Mouse (Mus musculus) midbrain, embryonic 15.5 days (tissue): ENCODE measurements at regions not wholly inside any gene's neighbourhood (a gene's known extent, or its start where the extent isn't known, plus 50 kb on each side); places are given as distances from the start of the nearest gene placed in this dataset.

ENCODE experiments used
- ATAC-seq: fragments of 200-750 bp; cut with Nextera tagmentation; replicated peaks from 2 replicates; pipeline ENCODE4 v1.8.0; 2017; ENCODE audit warnings: moderate TSS enrichment
- H3K27ac ChIP-seq: fragments of 300-500 bp; sonication (generic); 2 replicates; pipeline ENCODE4 v1.5.1; 2015; ENCODE audit warnings: mild to moderate bottlenecking, inconsistent platforms
- H3K27me3 ChIP-seq: fragments of 300-500 bp; sonication (generic); replicated peaks from 2 replicates; pipeline ENCODE4 v1.6.1; 2015; ENCODE audit warnings: inconsistent platforms
- H3K36me3 ChIP-seq: fragments of 300-500 bp; sonication (generic); replicated peaks from 2 replicates; pipeline ENCODE4 v1.6.1; 2015; ENCODE audit warnings: inconsistent platforms
- H3K4me1 ChIP-seq: fragments of 300-500 bp; sonication (generic); 2 replicates; pipeline ENCODE4 v1.6.1; 2015; ENCODE audit warnings: inconsistent platforms
- H3K4me2 ChIP-seq: fragments of 300-500 bp; sonication (generic); 2 replicates; pipeline ENCODE4 v1.6.1; 2015; ENCODE audit warnings: inconsistent platforms, mild to moderate bottlenecking, moderate library complexity
- H3K4me3 ChIP-seq: fragments of 300-500 bp; sonication (generic); 2 replicates; pipeline ENCODE4 v1.5.1; 2015; ENCODE audit warnings: mild to moderate bottlenecking, inconsistent platforms
- H3K9ac ChIP-seq: fragments of 300-500 bp; sonication (generic); 2 replicates; pipeline ENCODE4 v1.6.1; 2015; ENCODE audit warnings: mild to moderate bottlenecking, inconsistent platforms
- H3K9me3 ChIP-seq: fragments of 300-500 bp; sonication (generic); 2 replicates; pipeline ENCODE4 v1.6.1; 2016; ENCODE audit warnings: inconsistent platforms
- WGBS: fragments of 180-500 bp; shearing (Covaris S2); methylation state at CpG from one replicate; pipeline ENCODE4 v1.1.7; 2015; ENCODE audit warnings: mixed read lengths; 5-methylcytosine and 5-hydroxymethylcytosine counted together

DNA sequence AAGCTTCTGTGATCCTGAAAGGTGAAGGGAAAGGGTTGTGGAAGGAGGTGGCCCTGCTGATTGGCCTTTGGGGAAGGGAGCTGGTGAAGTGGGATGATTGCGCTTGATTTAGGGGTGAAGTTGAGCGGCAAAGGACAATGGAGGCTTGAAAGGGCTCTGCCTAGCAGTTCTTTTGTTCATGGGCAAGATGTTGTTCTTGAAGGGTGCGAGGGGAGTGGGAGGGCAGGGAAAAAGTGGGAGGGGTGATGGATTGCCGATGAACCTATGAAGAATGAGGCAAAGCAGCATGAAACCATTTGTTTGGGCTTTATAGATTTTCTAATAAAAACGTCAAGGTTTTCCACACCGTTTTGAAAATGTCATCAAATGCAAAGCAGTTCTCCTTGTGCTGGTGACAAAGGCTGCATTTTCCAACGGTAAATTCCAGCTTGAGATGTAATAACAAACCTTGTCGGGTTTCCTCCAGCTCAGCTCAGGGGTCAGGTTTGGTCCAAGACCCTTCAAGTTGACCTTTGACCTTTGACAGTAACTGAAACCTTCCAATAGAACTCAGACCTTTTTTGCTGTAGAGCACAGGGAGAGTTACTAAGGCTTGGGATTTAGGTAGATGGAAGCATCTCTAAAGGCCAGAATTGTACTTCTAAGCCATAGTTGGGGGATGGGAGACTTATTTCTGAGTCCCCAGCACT is 767.2 kb upstream of the Car8 start:
- H3K9me3 ChIP-seq, result no peaks in the 10 kb centered on the region
- H3K27ac ChIP-seq, result no peak overlapping the region
- no peak overlapping the region for H3K4me2 ChIP-seq
- H3K4me3 ChIP-seq, result no peak overlapping the region
- no peaks in the 10 kb centered on the region for H3K36me3 ChIP-seq
- WGBS, result 21% methylated on average over 8 of the region's 8 CpGs
- H3K27me3 ChIP-seq, result no peaks in the 10 kb centered on the region
- no peak overlapping the region for H3K9ac ChIP-seq
- H3K4me1 ChIP-seq, result peaks cover 16% of the 10 kb centered on the region
- ATAC-seq, result no peak

DNA sequence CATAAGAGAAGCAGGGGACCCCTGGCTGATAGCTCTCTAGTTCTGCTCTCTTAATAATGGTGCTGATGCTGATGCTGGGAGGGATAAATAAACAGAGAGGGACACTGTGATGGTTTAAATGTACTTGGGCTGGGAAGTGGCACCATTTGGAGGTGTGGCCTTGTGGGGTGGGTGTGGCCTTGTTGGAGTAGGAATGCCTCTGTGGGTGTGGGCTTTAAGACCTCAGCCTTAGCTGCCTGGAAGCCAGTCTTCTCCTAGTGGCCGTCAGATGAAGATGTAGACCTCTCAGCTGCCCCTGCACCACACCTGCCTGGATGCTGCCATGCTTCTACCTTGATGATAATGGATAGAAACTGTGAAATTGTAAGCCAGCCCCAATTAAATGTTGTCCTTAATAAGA is 765.0 kb upstream of the Car8 start:
- Histone ChIP-seq H3K9me3 (no peaks in the 10 kb centered on the region), H3K27me3 (no peaks in the 10 kb centered on the region), H3K4me3 (no peak overlapping the region), H3K27ac (no peak overlapping the region), H3K4me1 (no peaks in the 10 kb centered on the region), H3K4me2 (no peak overlapping the region), H3K36me3 (no peaks in the 10 kb centered on the region), H3K9ac (no peak overlapping the region)
- WGBS, result 93% methylated on average over 1 of the region's 1 CpGs
- ATAC-seq, result no peak

DNA sequence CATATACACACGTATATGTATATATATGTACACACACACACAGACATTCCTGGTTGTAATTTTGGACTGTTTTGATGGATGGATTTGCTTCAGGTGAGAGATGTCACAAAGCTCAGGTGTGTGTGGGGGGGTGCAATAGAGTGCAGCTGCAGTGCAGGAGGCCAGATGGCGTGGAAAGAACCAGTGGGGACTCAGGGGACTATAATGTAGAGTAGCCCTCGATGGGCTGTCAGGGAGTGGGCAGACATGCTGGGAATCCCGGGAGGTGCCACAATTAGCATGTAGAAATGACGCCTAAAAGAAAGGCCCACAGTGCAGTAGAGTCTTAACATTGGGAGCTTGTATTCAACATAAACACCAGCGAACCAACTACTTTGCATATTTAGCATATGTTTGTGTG is 763.5 kb upstream of the Car8 start:
- H3K27ac ChIP-seq, result no peak overlapping the region
- no peaks in the 10 kb centered on the region for H3K36me3 ChIP-seq
- no peaks in the 10 kb centered on the region for H3K4me1 ChIP-seq
- H3K4me3 ChIP-seq, result no peak overlapping the region
- WGBS, result 64% methylated on average over 6 of the region's 6 CpGs
- no peaks in the 10 kb centered on the region for H3K27me3 ChIP-seq
- H3K9me3 ChIP-seq, result no peaks in the 10 kb centered on the region
- ATAC-seq, result no peak
- no peak overlapping the region for H3K9ac ChIP-seq
- no peak overlapping the region for H3K4me2 ChIP-seq

DNA sequence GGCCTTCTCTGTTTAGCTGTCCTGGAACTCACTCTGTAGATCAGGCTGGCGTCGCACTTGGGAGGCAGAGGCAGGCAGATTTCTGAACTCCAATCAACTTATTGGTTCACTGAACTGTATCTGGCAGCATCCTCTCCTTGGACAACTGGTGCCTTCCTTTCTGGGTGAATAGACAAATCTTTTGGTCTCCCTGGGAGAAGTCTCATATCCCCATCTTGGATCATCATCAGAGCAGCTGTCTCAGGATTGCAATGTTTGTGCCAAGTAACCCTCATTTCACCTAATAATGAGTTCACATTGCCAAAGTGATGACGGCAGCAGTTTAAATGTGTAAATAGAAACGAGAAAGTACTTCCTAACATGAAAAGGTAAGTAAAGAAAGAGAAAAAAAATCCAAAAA is 759.8 kb upstream of the Car8 start:
- Histone ChIP-seq H3K9me3 (no peaks in the 10 kb centered on the region), H3K9ac (no peak overlapping the region), H3K4me2 (no peak overlapping the region), H3K4me3 (no peak overlapping the region), H3K27ac (no peak overlapping the region), H3K27me3 (no peaks in the 10 kb centered on the region), H3K4me1 (no peaks in the 10 kb centered on the region), H3K36me3 (no peaks in the 10 kb centered on the region)
- WGBS, result 92% methylated on average over 4 of the region's 4 CpGs
- no peak for ATAC-seq

DNA sequence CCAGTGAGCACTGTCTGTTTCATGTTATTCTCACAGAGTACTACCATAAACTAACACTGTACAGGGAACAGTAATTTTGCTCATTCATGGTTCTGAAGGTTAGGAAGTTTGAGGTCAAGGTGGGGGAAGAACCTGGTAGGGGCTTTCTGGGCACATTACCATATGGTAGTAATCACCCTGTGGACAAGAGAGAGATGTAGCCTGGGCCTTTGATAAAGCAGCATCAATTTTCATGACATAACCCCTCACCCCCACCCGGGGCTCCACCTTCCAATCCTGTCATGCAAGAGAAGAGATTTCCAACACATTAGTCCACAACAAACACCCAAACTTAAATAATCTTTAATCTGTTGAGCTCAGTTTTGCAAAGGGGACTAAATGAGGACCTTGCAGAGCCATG is 753.3 kb upstream of the Car8 start:
- no peak overlapping the region for H3K4me3 ChIP-seq
- H3K36me3 ChIP-seq, result no peaks in the 10 kb centered on the region
- peaks cover 11% of the 10 kb centered on the region; the same call in 1 of the 2 replicates for H3K4me1 ChIP-seq
- no peaks in the 10 kb centered on the region for H3K9me3 ChIP-seq
- no peak overlapping the region for H3K4me2 ChIP-seq
- H3K27me3 ChIP-seq, result no peaks in the 10 kb centered on the region
- 85% methylated on average over 1 of the region's 1 CpGs for WGBS
- H3K27ac ChIP-seq, result no peak overlapping the region
- ATAC-seq, result no peak
- H3K9ac ChIP-seq, result no peak overlapping the region

DNA sequence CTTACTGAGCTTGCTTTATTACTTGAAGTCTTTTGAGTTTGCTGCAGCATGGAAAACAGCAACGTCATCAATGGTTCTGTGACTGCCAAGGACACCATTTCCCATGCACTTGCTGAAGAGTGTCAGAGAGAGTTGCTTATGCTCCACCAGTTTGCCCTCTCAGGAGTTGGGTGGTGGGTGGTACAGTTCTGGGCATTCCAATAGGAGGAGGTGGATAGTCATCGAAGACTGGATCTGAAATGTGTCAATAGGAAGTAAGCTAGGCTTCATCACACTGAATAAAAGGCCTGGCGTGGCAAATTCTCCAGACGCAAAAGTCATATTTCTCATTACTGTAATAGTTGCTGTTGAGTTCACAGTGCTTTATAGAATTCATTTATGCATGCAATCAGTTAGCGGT is 751.7 kb upstream of the Car8 start:
- Histone ChIP-seq H3K9ac (no peak overlapping the region), H3K9me3 (no peaks in the 10 kb centered on the region), H3K27me3 (no peaks in the 10 kb centered on the region), H3K4me2 (no peak overlapping the region), H3K27ac (no peak overlapping the region), H3K4me1 (peaks cover 14% of the 10 kb centered on the region; the same call in 1 of the 2 replicates), H3K4me3 (no peak overlapping the region), H3K36me3 (no peaks in the 10 kb centered on the region)
- ATAC-seq, result no peak
- 84% methylated on average over 5 of the region's 5 CpGs for WGBS

DNA sequence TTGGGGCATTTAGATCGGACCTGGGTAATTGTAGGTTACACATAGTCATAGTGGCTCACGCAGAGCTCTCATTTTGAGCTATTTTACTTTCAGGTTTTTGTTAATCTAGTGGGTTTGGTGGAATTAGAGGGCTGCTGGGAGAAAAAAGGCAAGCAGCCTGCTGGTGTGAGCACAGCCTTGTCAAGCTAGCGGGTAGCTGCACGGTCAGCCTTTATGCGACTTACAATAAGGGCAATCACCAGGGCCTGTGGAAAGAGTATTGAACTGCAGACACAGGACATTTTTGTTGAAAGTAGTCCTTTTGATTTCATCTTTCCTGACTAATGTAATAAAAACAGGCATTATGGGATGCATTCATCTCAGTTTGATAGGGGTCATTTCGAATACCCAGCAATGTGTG is 750.8 kb upstream of the Car8 start:
- H3K4me2 ChIP-seq, result no peak overlapping the region
- no peak for ATAC-seq

DNA sequence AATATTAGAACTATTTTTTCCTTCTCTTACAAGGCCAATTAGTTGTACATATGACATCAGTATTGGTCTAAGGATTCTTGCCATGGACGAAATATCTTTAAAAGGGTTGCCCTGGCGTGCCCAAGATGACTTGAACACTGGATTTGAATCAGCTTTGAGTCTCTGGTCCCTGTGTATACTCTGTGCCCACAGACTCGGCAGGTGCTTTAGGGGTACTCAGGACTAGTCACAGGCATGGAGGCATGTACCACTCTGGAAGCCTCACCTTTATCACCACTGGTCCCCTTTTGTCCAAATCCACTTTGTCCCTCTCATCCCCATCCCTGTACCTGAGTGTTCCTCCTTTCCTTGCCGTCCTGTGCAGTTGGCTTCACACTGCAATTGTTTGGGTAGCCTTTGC is 750.3 kb upstream of the Car8 start:
- no peak for ATAC-seq
- Histone ChIP-seq H3K27me3 (no peaks in the 10 kb centered on the region), H3K36me3 (no peaks in the 10 kb centered on the region), H3K4me1 (peaks cover 14% of the 10 kb centered on the region; the same call in 1 of the 2 replicates), H3K4me3 (no peak overlapping the region), H3K9me3 (no peaks in the 10 kb centered on the region), H3K9ac (no peak overlapping the region), H3K4me2 (no peak overlapping the region), H3K27ac (no peak overlapping the region)
- 86% methylated on average over 4 of the region's 4 CpGs for WGBS

More for the DNA sequence above, 750.8 kb upstream of the Car8 start:
- no peak overlapping the region for H3K4me3 ChIP-seq
- H3K4me1 ChIP-seq, result peaks cover 14% of the 10 kb centered on the region; the same call in 1 of the 2 replicates
- no peaks in the 10 kb centered on the region for H3K9me3 ChIP-seq
- H3K27ac ChIP-seq, result no peak overlapping the region
- H3K9ac ChIP-seq, result no peak overlapping the region
- no peaks in the 10 kb centered on the region for H3K27me3 ChIP-seq
- no peaks in the 10 kb centered on the region for H3K36me3 ChIP-seq
- 57% methylated on average over 6 of the region's 6 CpGs for WGBS

DNA sequence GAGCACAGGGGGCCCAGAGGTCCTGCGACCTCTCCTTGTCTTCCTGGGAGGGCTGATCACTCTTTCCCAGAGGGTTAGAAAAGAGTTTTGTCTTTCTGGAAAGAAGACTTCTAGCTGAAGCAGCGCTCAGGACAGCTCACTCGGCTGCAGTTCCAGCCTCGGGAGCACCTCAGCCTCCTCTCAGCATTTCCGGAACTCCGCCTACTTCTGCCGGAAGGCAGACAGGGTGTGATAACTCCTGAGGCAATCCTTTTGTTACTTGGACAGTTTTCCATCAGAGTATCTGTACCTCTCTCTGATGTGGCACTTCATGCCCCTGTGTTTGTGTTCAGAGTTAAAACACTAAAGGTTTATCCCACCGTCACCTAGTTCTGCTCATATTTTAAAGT is 749.5 kb upstream of the Car8 start:
- Histone ChIP-seq H3K9ac (no peak overlapping the region), H3K4me2 (no peak overlapping the region), H3K4me3 (no peak overlapping the region), H3K9me3 (no peaks in the 10 kb centered on the region), H3K4me1 (peaks cover 14% of the 10 kb centered on the region; the same call in 1 of the 2 replicates), H3K36me3 (no peaks in the 10 kb centered on the region), H3K27me3 (no peaks in the 10 kb centered on the region), H3K27ac (no peak overlapping the region)
- no peak for ATAC-seq
- 55% methylated on average over 8 of the region's 8 CpGs for WGBS

DNA sequence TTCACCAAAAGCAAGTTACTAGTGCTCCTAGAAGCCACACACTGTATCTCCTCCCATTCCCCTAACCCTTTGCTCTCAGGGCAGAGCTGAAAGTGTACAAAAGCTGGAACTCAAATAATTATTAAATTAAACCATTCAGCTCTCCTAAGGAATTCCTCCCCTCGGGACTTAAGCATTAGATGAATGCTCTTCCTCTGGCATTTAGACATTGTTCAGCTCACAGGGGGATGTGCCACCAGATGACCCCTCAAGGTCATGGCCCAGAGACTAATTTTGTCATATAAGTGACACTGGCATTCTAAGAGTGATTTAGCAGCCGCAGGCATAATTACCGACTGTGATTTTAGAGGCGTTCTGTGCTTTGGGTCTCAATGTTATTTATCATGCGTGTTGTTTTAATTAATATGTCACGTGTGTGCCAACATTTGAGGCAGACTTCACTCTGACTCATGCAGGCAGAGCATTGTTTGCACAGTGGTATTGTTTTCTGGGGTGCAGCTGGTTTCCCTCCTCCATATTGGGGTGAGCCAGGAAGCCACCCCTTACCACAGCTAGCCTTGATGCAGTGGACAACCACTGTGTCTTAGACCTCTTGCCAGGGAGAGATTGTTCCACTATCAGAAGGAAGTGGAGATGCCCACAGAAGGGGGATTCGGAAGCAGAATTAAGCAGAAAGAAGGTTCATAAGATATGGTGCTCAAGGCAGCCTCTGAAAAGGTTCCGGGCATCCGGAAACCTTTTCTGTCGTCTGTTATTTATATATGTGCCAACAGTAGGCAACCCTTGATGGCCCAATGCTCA is 748.9 kb upstream of the Car8 start:
- Histone ChIP-seq H3K9me3 (no peaks in the 10 kb centered on the region), H3K27ac (no peak overlapping the region), H3K27me3 (no peaks in the 10 kb centered on the region), H3K4me2 (no peak overlapping the region), H3K4me1 (peaks cover 14% of the 10 kb centered on the region; the same call in 1 of the 2 replicates), H3K4me3 (no peak overlapping the region), H3K9ac (no peak overlapping the region), H3K36me3 (no peaks in the 10 kb centered on the region)
- no peak for ATAC-seq
- WGBS, result 40% methylated on average over 10 of the region's 10 CpGs

DNA sequence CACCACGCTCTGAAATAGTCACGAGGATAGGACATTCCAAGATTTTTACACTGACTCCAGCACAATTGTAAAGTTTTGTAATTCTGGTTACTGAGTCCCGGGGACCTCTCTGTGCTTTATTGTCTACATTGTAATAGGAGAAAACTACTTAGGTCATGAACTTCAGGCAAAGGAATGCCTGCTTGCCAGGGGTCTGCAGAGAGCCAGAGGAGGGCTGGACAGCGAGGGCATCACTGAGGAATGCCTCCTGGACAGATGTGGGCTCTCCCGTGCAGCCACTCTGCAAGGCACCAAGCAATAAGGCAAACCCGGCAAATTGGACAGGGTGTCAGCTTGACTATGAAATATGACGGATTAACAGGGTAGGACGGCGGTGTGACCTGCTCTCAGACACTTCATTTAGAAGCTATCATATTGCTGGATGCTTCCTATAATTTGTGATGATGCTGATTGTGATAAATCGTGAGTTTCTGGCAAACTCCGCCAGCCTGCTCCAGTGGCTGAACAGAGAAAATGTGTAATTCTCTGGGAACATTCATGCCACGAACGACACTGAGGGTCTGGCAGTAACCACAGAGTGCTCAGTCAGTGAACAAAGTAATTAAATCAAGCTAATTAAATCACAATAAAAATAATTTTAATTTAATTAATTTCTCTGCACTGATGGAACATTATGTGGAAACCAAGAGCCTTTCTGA is 747.7 kb upstream of the Car8 start:
- ATAC-seq, result no peak
- Histone ChIP-seq H3K4me1 (peaks cover 14% of the 10 kb centered on the region; the same call in 1 of the 2 replicates), H3K27me3 (no peaks in the 10 kb centered on the region), H3K4me2 (no peak overlapping the region), H3K36me3 (no peaks in the 10 kb centered on the region), H3K9me3 (no peaks in the 10 kb centered on the region), H3K4me3 (no peak overlapping the region), H3K9ac (no peak overlapping the region), H3K27ac (no peak overlapping the region)
- 46% methylated on average over 13 of the region's 13 CpGs for WGBS

DNA sequence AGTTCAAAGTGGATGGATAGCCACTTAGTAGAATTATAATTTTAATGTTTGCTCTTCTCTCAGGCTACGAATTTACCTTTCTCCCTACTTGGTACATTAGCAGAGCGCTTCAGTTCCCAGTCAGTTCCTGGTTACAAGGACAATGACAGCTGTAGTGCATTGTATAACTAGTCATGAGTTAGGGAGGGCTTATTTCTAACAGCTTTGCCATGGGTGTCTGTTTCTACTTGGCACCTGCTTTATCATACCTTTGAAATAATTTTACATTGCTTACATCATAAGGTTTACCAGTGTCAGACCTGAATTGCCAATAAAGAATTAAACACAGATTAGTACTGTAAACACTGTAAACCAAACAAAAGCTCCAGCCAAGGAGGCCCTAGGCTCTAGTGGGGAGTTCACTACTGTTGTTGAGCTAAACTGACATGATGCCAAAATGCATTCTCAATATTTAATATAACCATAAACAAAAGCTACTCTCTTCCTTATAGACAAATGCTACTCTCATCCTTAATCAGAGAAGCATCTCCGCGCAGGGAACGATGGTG is 745.3 kb upstream of the Car8 start:
- Histone ChIP-seq H3K4me2 (no peak overlapping the region), H3K4me3 (no peak overlapping the region), H3K9ac (no peak overlapping the region), H3K4me1 (peaks cover 14% of the 10 kb centered on the region; the same call in 1 of the 2 replicates), H3K9me3 (no peaks in the 10 kb centered on the region), H3K36me3 (no peaks in the 10 kb centered on the region), H3K27me3 (no peaks in the 10 kb centered on the region), H3K27ac (no peak overlapping the region)
- no peak for ATAC-seq
- WGBS, result 95% methylated on average over 5 of the region's 5 CpGs
